Mouse (Mus musculus) hindbrain, embryonic 14.5 days (tissue): Measurements from ENCODE around the gene Ddc. TPM values are rescaled to one million over a fixed set of nuclear protein-coding genes. Genes with fewer than 3 reads are reported as not detected.

Experiments used
- ATAC-seq: fragments of 200-750 bp; cut with Nextera tagmentation; 2 replicates; pipeline ENCODE4 v1.8.0; 2017; ENCODE audit warnings: moderate number of reproducible peaks, mild to moderate bottlenecking, moderate TSS enrichment, moderate library complexity; ENCODE audit not compliant: low FRiP score
- DNase-seq: peaks from one replicate; pipeline ENCODE4 v3.0.0-alpha.2; 2015; ENCODE audit warnings: low spot score
- H3K27ac ChIP-seq: fragments of 300-500 bp; sonication (generic); 2 replicates; pipeline ENCODE4 v1.5.1; 2014; ENCODE audit warnings: mild to moderate bottlenecking, moderate library complexity
- H3K27me3 ChIP-seq: fragments of 300-500 bp; sonication (generic); 2 replicates; pipeline ENCODE4 v1.6.1; 2014; ENCODE audit warnings: mild to moderate bottlenecking, low read length, mixed read lengths; ENCODE audit not compliant: control insufficient read depth, insufficient read depth
- H3K36me3 ChIP-seq: fragments of 300-500 bp; sonication (generic); replicated peaks from 2 replicates; pipeline ENCODE4 v1.6.1; 2014; ENCODE audit not compliant: control insufficient read depth, insufficient read depth
- H3K4me1 ChIP-seq: fragments of 300-500 bp; sonication (generic); replicated peaks from 2 replicates; pipeline ENCODE4 v1.6.1; 2014; ENCODE audit warnings: antibody characterized with exemption, low read length, mixed read lengths; ENCODE audit not compliant: control insufficient read depth, insufficient read depth
- H3K4me2 ChIP-seq: fragments of 300-500 bp; sonication (generic); replicated peaks from 2 replicates; pipeline ENCODE4 v1.6.1; 2014; ENCODE audit warnings: mild to moderate bottlenecking, moderate library complexity
- H3K4me3 ChIP-seq: fragments of 300-500 bp; sonication (generic); replicated peaks from 2 replicates; pipeline ENCODE4 v1.5.1; 2014; ENCODE audit warnings: mild to moderate bottlenecking, low read length
- H3K9ac ChIP-seq: fragments of 300-500 bp; sonication (generic); 2 replicates; pipeline ENCODE4 v1.6.1; 2014
- H3K9me3 ChIP-seq: fragments of 300-500 bp; sonication (generic); 2 replicates; pipeline ENCODE4 v1.6.1; 2016; ENCODE audit warnings: low read length; ENCODE audit not compliant: control insufficient read depth
- WGBS: fragments of 180-500 bp; shearing (Covaris S2); extraction: QIAGEN DNeasy Blood & Tissue Kit; methylation state at CpG from one replicate; pipeline ENCODE4 v1.1.7; 2014; 5-methylcytosine and 5-hydroxymethylcytosine counted together
- polyA plus RNA-seq: library from polyadenylated mRNA; unstranded; fragments of >200 nt; fragmentation: Nextera tagmentation; extraction: Ambion mirVana; gene quantifications from 2 replicates; pipeline ENCODE4 v1.2.1, GENCODE M21; 2014

Gene Ddc
- polyA plus RNA-seq, 1 experiment from 2014 or later: 7.0 TPM

GRCm38 (mm10) chr11:11818797-11819196, 79.1 kb downstream of the Ddc start:
- Histone ChIP-seq H3K9ac (no peak overlapping the region), H3K4me1 (peaks cover 22% of the 10 kb centered on the region), H3K9me3 (no peaks in the 10 kb centered on the region), H3K4me3 (no peak overlapping the region), H3K27me3 (no peaks in the 10 kb centered on the region), H3K4me2 (no peak overlapping the region), H3K36me3 (no peaks in the 10 kb centered on the region), H3K27ac (no peak overlapping the region)
- ATAC-seq (no peak), DNase-seq (no peak)
- 95% methylated on average over 6 of the region's 6 CpGs for WGBS

DNA sequence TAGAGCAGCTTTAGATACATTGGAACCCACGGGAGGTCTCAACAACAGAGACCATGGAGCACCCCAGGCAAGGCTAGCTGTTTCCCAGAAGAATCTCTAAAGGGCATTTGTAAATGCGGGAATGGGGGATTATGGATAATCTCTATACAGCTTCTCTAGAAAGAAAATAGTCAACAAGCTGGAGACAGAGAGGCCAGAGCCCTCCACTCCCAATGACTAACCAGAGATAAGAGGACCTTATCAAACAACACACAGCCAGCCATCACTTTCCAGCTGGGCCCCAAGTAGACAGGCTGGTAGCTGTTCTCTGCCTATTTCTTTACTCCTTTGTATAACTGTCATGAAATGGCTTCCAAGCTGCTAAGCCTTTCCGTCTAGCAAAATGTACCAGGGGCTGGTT, 82.2 kb downstream of the Ddc start:
- H3K27ac ChIP-seq: no peak overlapping the region
- ATAC-seq: no peak
- H3K4me1 ChIP-seq: no peaks in the 10 kb centered on the region
- no peaks in the 10 kb centered on the region for H3K9me3 ChIP-seq
- H3K36me3 ChIP-seq: no peaks in the 10 kb centered on the region
- no peaks in the 10 kb centered on the region for H3K27me3 ChIP-seq
- no peak overlapping the region for H3K9ac ChIP-seq
- no peak overlapping the region for H3K4me2 ChIP-seq
- no peak for DNase-seq
- no peak overlapping the region for H3K4me3 ChIP-seq
- WGBS: 72% methylated on average over 3 of the region's 3 CpGs

DNA sequence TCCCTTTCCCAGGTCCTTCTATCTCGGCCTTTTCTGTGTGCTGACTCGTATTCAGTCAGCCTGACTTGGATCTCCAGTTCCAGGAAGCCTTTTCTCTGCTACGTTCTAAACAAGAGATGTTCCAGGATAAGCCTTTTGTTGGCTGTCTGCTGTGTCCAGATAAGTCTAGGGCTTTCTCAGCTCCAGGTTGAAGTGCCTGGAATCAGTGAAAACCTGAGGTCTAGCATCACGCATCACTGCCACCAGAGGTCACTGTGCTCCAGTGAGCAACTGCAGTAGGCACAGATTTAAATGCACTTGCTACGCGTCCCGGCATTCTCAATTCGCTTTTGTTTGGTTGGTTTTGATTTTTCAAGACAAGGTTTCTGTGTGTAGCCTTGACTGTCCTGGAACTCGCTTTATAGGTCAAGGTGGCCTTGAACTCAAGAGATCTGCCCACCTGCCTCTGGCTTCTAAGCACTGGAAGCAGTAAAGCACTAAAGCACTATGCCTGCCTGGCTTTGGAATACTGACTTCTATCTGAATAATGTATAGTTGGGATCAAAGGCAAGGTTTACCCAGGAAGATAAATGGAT, 86.0 kb downstream of the Ddc start:
- 22% methylated on average over 9 of the region's 9 CpGs for WGBS
- no peaks in the 10 kb centered on the region for H3K9me3 ChIP-seq
- ATAC-seq: peak; percentile 34; the same call in 1 of the 2 replicates
- H3K4me3 ChIP-seq: no peak overlapping the region
- peak; percentile 91 for DNase-seq
- H3K27ac ChIP-seq: no peak overlapping the region
- no peaks in the 10 kb centered on the region for H3K36me3 ChIP-seq
- peak overlapping the region; percentile 40 for H3K4me2 ChIP-seq
- peak overlapping the region; percentile 50; the same call in 1 of the 2 replicates for H3K9ac ChIP-seq
- no peaks in the 10 kb centered on the region for H3K27me3 ChIP-seq
- peaks cover 3% of the 10 kb centered on the region; the same call in 1 of the 2 replicates for H3K4me1 ChIP-seq

GRCm38 (mm10) chr11:11809404-11810175, 88.4 kb downstream of the Ddc start:
- no peaks in the 10 kb centered on the region for H3K9me3 ChIP-seq
- H3K27me3 ChIP-seq: no peaks in the 10 kb centered on the region
- peaks cover 3% of the 10 kb centered on the region; the same call in 1 of the 2 replicates for H3K4me1 ChIP-seq
- under 1% methylated on average over 11 of the region's 11 CpGs for WGBS
- no peaks in the 10 kb centered on the region for H3K36me3 ChIP-seq
- peak overlapping the region; percentile 93 for H3K27ac ChIP-seq
- H3K4me3 ChIP-seq: peak overlapping the region; percentile 61
- ATAC-seq: peak; percentile 14; the same call in 1 of the 2 replicates
- DNase-seq: no peak
- H3K4me2 ChIP-seq: peak overlapping the region; percentile 88
- peak overlapping the region; percentile 88 for H3K9ac ChIP-seq

DNA sequence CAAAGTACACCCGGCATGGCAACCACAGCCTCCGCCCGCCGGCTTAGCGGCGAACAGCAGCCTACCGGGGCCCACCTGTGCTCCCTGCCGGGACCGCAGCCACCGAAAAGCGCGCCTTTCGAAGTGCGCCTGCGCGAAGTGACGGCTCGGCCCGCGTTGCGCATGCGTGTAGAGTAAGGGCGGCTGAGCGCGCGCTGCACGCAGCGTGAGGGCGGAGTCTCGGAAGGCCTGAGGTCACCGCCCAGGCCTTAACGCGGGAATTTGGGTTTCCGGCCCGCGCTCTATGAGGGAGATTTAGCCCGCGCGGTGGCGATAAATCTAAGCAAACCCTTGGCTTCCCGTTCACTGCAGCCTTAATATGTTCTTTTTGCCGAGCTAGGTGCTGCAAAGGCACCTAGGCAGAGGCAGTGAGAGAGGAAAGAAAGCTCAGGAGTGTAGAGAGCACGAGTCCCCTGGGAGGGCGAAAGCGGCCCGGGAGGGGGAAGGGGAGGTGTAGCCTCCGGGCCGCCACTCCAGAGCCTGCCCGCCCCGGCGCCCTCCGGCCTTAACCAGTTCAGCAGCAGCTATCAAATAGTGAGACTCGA, 89.0 kb downstream of the Ddc start, which contains the start of gene Fignl1:
Gene Fignl1 (minus strand): TSS at position 143 of the 584 bp plus-strand sequence.
- no peaks in the 10 kb centered on the region for H3K9me3 ChIP-seq
- H3K27me3 ChIP-seq: no peaks in the 10 kb centered on the region
- WGBS: under 1% methylated on average over 53 of the region's 53 CpGs
- H3K9ac ChIP-seq: peak within 1 kb of the TSS; percentile 88
- peak within 1 kb of the TSS; percentile 61 for H3K4me3 ChIP-seq
- ATAC-seq (peak; percentile 97), DNase-seq (peak; percentile 99)
- peak within 1 kb of the TSS; percentile 88 for H3K4me2 ChIP-seq
- H3K4me1 ChIP-seq: peaks cover 3% of the 10 kb centered on the region; the same call in 1 of the 2 replicates
- no peaks in the 10 kb centered on the region for H3K36me3 ChIP-seq
- H3K27ac ChIP-seq: peak within 1 kb of the TSS; percentile 93

- peak overlapping the region; percentile 88 for H3K9ac ChIP-seq
- DNase-seq (no peak), ATAC-seq (no peak)
- H3K9me3 ChIP-seq: no peaks in the 10 kb centered on the region
- peak overlapping the region; percentile 88 for H3K4me2 ChIP-seq
- H3K4me3 ChIP-seq: peak overlapping the region; percentile 61
- peaks cover 3% of the 10 kb centered on the region; the same call in 1 of the 2 replicates for H3K4me1 ChIP-seq
- 11% methylated on average over 25 of the region's 25 CpGs for WGBS
- H3K27ac ChIP-seq: peak overlapping the region; percentile 93; the same call in 1 of the 2 replicates
- no peaks in the 10 kb centered on the region for H3K36me3 ChIP-seq
- H3K27me3 ChIP-seq: no peaks in the 10 kb centered on the region
These were observed 89.7 kb downstream of the Ddc start for GRCm38 (mm10) chr11:11808035-11808819.

GRCm38 (mm10) chr11:11805951-11806350, 92.0 kb downstream of the Ddc start:
- no peak overlapping the region for H3K4me3 ChIP-seq
- H3K36me3 ChIP-seq: peaks cover 18% of the 10 kb centered on the region
- H3K4me2 ChIP-seq: no peak overlapping the region
- H3K27me3 ChIP-seq: no peaks in the 10 kb centered on the region
- no peak overlapping the region for H3K9ac ChIP-seq
- DNase-seq (no peak), ATAC-seq (no peak)
- WGBS: 94% methylated on average over 4 of the region's 4 CpGs
- no peak overlapping the region for H3K27ac ChIP-seq
- peaks cover 3% of the 10 kb centered on the region; the same call in 1 of the 2 replicates for H3K4me1 ChIP-seq
- H3K9me3 ChIP-seq: no peaks in the 10 kb centered on the region

GRCm38 (mm10) chr11:11804421-11804820, 93.5 kb downstream of the Ddc start:
- Histone ChIP-seq H3K9me3 (no peaks in the 10 kb centered on the region), H3K36me3 (peaks cover 21% of the 10 kb centered on the region), H3K9ac (no peak overlapping the region), H3K27ac (no peak overlapping the region), H3K4me3 (no peak overlapping the region), H3K27me3 (no peaks in the 10 kb centered on the region), H3K4me1 (0 out of 2 replicates have a peak, but pooled peaks cover 3% of the 10 kb centered on the region), H3K4me2 (no peak overlapping the region)
- ATAC-seq (no peak), DNase-seq (no peak)
- 89% methylated on average over 5 of the region's 5 CpGs for WGBS
